ENCODE assay signal across 8 mouse cellular contexts in genomic region chr5:107055455-107055854, GRCm38 (mm10).
DNase-seq lines count a peak whose midpoint lies in the region; ATAC-seq lines count a peak whose summit lies in the region.
"Had no signal": no experiment of that assay in that cellular context is flagged by ENCODE, and none has a peak within 500 bp of the region (broad histone marks: within the 10 kb centered on the region; RNA-seq: fewer than 3 reads in every experiment).

No protein-coding gene starts in this region.

- no peaks in the 10 kb centered on the region for H3K9me3 ChIP-seq in kidney, embryonic 16.5 days (ENCODE audit: low read length)
- no peaks in the 10 kb centered on the region for H3K9me3 ChIP-seq in forebrain, embryonic 13.5 days (replicated peaks)
- no peaks in the 10 kb centered on the region for H3K9me3 ChIP-seq in limb, embryonic 10.5 days (replicated peaks)
- H3K9me3 ChIP-seq in neural tube, embryonic 14.5 days (ENCODE audit: control insufficient read depth, low read length) = no peaks in the 10 kb centered on the region
- H3K9me3 ChIP-seq: embryonic facial prominence, embryonic 13.5 days had no signal

- no peak overlapping the region; the same call in 1 of the 2 replicates for H3K9ac ChIP-seq in kidney, embryonic 16.5 days (replicated peaks; ENCODE audit: low read length)
- no peak overlapping the region for H3K9ac ChIP-seq in forebrain, embryonic 13.5 days
- H3K9ac ChIP-seq in neural tube, embryonic 14.5 days (replicated peaks; ENCODE audit: low read depth, low read length) = no peak overlapping the region
- H3K9ac ChIP-seq: embryonic facial prominence, embryonic 13.5 days had no signal

- no peak for DNase-seq in kidney, adult 11 months
- DNase-seq in limb, embryonic 10.5 days (ENCODE audit: low spot score) = peak; percentile 54
- no peak for DNase-seq in spleen, postnatal 36 days (ENCODE audit: low spot score in 2 of 2)

- no peaks in the 10 kb centered on the region for H3K27me3 ChIP-seq in kidney, embryonic 16.5 days (ENCODE audit: insufficient read depth, low read length)
- no peaks in the 10 kb centered on the region for H3K27me3 ChIP-seq in forebrain, embryonic 13.5 days
- H3K27me3 ChIP-seq in limb, embryonic 10.5 days (ENCODE audit: low read depth, poor library complexity, severe bottlenecking) = no peaks in the 10 kb centered on the region
- no peaks in the 10 kb centered on the region for H3K27me3 ChIP-seq in neural tube, embryonic 14.5 days (ENCODE audit: control insufficient read depth, insufficient read depth, low read length)
- H3K27me3 ChIP-seq: embryonic facial prominence, embryonic 13.5 days had no signal

- no peaks in the 10 kb centered on the region for H3K36me3 ChIP-seq in kidney, embryonic 16.5 days (ENCODE audit: insufficient read depth, low read length)
- H3K36me3 ChIP-seq in forebrain, embryonic 13.5 days (ENCODE audit: poor library complexity, severe bottlenecking) = no peaks in the 10 kb centered on the region
- no peaks in the 10 kb centered on the region for H3K36me3 ChIP-seq in limb, embryonic 10.5 days
- no peaks in the 10 kb centered on the region for H3K36me3 ChIP-seq in neural tube, embryonic 14.5 days (ENCODE audit: control insufficient read depth, insufficient read depth, low read length)
- H3K36me3 ChIP-seq: embryonic facial prominence, embryonic 13.5 days had no signal

- ATAC-seq in kidney, embryonic 16.5 days (ENCODE audit: low FRiP score, low TSS enrichment) = peak; percentile 78
- peak; percentile 41; the same call in 1 of the 2 replicates for ATAC-seq in forebrain, embryonic 13.5 days
- peak; percentile 85 for ATAC-seq in neural tube, embryonic 14.5 days (ENCODE audit: low read depth)
- no peak for ATAC-seq in erythroblast, adult 5-6 weeks (replicated peaks; ENCODE audit: low FRiP score, poor library complexity, severe bottlenecking)

- no peak overlapping the region for H3K27ac ChIP-seq in kidney, embryonic 16.5 days (ENCODE audit: low read length)
- no peak overlapping the region for H3K27ac ChIP-seq in forebrain, embryonic 13.5 days
- H3K27ac ChIP-seq in limb, embryonic 10.5 days = peak overlapping the region; percentile 61
- H3K27ac ChIP-seq in neural tube, embryonic 14.5 days (ENCODE audit: low read depth, low read length) = peak overlapping the region; percentile 12; the same call in 1 of the 2 replicates
- H3K27ac ChIP-seq: embryonic facial prominence, embryonic 13.5 days had no signal

- H3K4me3 ChIP-seq in kidney, embryonic 16.5 days (ENCODE audit: low read length) = no peak overlapping the region
- no peak overlapping the region for H3K4me3 ChIP-seq in forebrain, embryonic 13.5 days
- no peak overlapping the region for H3K4me3 ChIP-seq in limb, embryonic 10.5 days
- no peak overlapping the region for H3K4me3 ChIP-seq in neural tube, embryonic 14.5 days (ENCODE audit: low read depth, low read length)
- H3K4me3 ChIP-seq: embryonic facial prominence, embryonic 13.5 days had no signal

- 33% methylated on average over 3 of the region's 3 CpGs for WGBS in kidney, embryonic 16.5 days
- 57% methylated on average over 3 of the region's 3 CpGs for WGBS in forebrain, embryonic 13.5 days
- WGBS in limb, embryonic 10.5 days = 56% methylated on average over 3 of the region's 3 CpGs
- WGBS in neural tube, embryonic 14.5 days = 27% methylated on average over 3 of the region's 3 CpGs

- peaks cover 26% of the 10 kb centered on the region for H3K4me1 ChIP-seq in kidney, embryonic 16.5 days (ENCODE audit: insufficient read depth, low read length)
- H3K4me1 ChIP-seq in forebrain, embryonic 13.5 days = peaks cover 7% of the 10 kb centered on the region
- peaks cover 22% of the 10 kb centered on the region for H3K4me1 ChIP-seq in limb, embryonic 10.5 days
- H3K4me1 ChIP-seq in neural tube, embryonic 14.5 days (ENCODE audit: control insufficient read depth, insufficient read depth, low read length) = peaks cover 6% of the 10 kb centered on the region; the same call in 1 of the 2 replicates

- H3K4me2 ChIP-seq in kidney, embryonic 16.5 days (replicated peaks; ENCODE audit: low read depth, low read length) = no peak overlapping the region
- H3K4me2 ChIP-seq in forebrain, embryonic 13.5 days = no peak overlapping the region
- no peak overlapping the region for H3K4me2 ChIP-seq in neural tube, embryonic 14.5 days (ENCODE audit: low read depth, low read length)
- H3K4me2 ChIP-seq: embryonic facial prominence, embryonic 13.5 days had no signal

Comparison
In these comparisons a context has a peak if more than half of its experiments do, and no peak if none do; other contexts are left out.
1. H3K27ac ChIP-seq: peak in limb, embryonic 10.5 days (single experiment) and neural tube, embryonic 14.5 days (single experiment); none in kidney, embryonic 16.5 days (single experiment) and forebrain, embryonic 13.5 days (single experiment).